Mouse (Mus musculus) embryonic facial prominence, embryonic 15.5 days (tissue): Measurements from ENCODE around the gene Narf. TPM values are rescaled to one million over a fixed set of nuclear protein-coding genes. Genes with fewer than 3 reads are reported as not detected.

ENCODE experiments used
- ATAC-seq: fragments of 200-750 bp; cut with Nextera tagmentation; 2 replicates; pipeline ENCODE4 v1.8.0; 2017; ENCODE audit warnings: low read depth, moderate TSS enrichment; ENCODE audit not compliant: insufficient number of reproducible peaks, low FRiP score, low TSS enrichment
- H3K27ac ChIP-seq: fragments of 300-500 bp; sonication (generic); replicated peaks from 2 replicates; pipeline ENCODE4 v1.5.1; 2015; ENCODE audit warnings: mild to moderate bottlenecking, inconsistent platforms
- H3K27me3 ChIP-seq: fragments of 300-500 bp; sonication (generic); 2 replicates; pipeline ENCODE4 v1.6.1; 2015; ENCODE audit warnings: inconsistent platforms
- H3K36me3 ChIP-seq: fragments of 300-500 bp; sonication (generic); 2 replicates; pipeline ENCODE4 v1.6.1; 2015; ENCODE audit warnings: mild to moderate bottlenecking, inconsistent platforms
- H3K4me1 ChIP-seq: fragments of 300-500 bp; sonication (generic); 2 replicates; pipeline ENCODE4 v1.6.1; 2015; ENCODE audit warnings: inconsistent platforms
- H3K4me2 ChIP-seq: fragments of 300-500 bp; sonication (generic); replicated peaks from 2 replicates; pipeline ENCODE4 v1.6.1; 2015; ENCODE audit warnings: mild to moderate bottlenecking, inconsistent platforms
- H3K4me3 ChIP-seq: fragments of 300-500 bp; sonication (generic); replicated peaks from 2 replicates; pipeline ENCODE4 v1.5.1; 2015; ENCODE audit warnings: mild to moderate bottlenecking, inconsistent platforms
- H3K9ac ChIP-seq: fragments of 300-500 bp; sonication (generic); 2 replicates; pipeline ENCODE4 v1.6.1; 2015; ENCODE audit warnings: inconsistent platforms
- H3K9me3 ChIP-seq: fragments of 300-500 bp; sonication (generic); replicated peaks from 2 replicates; pipeline ENCODE4 v1.6.1; 2016; ENCODE audit warnings: inconsistent platforms
- WGBS: fragments of 180-500 bp; shearing (Covaris S2); methylation state at CpG from one replicate; pipeline ENCODE4 v1.1.7; 2015; 5-methylcytosine and 5-hydroxymethylcytosine counted together
- polyA plus RNA-seq: library from polyadenylated mRNA; unstranded; fragments of >200 nt; fragmentation: Nextera tagmentation; extraction: Ambion mirVana; gene quantifications from 2 replicates; pipeline ENCODE4 v1.2.1, GENCODE M21; 2015

Narf gene
- polyA plus RNA-seq, 1 experiment from 2014 or later = 53.8 TPM

DNA sequence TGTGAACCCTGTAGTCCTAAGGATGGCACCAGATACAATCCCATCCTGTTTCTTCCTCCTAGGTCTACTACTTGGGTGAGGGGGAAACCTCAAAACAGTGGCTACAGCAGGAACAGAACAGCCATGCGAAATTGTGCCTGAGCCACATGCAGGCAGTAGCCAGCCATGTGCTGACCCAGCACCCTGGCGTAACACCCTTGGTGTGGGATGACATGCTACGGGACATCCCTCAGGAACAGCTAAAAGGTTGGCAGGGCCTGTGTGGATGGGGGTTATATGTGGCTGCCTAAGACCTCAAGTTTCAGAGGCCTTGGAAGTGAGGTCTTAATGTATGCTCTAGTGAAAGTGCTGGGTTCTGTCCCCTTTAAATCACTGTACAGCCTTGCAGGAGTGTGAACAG lies 20.2 kb upstream of the Narf start:
- H3K36me3 ChIP-seq = peaks cover 52% of the 10 kb centered on the region
- no peak for ATAC-seq
- 93% methylated on average over 3 of the region's 3 CpGs for WGBS

DNA sequence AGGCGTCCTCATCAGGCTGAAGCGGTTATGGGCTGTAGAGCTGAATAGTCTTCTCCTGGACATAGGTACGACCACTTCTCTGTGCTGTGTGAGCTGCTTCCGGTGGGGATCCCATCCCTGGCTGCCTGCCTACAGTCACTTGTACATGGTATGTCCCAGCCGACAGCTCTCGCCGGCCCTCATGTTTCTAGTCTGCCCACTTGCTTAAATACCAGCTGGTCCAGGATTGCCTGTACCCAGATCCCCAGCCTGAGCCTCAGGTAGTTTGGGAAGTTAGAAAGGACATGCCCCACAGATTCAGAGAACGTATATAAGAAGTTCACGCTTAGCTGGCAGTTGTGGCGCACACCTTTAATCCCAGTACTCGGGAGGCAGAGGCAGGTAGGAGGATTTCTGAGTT lies 17.3 kb upstream of the Narf start:
- 85% methylated on average over 11 of the region's 11 CpGs for WGBS
- H3K4me3 ChIP-seq = no peak overlapping the region
- H3K4me1 ChIP-seq = no peaks in the 10 kb centered on the region
- H3K27me3 ChIP-seq = no peaks in the 10 kb centered on the region
- H3K27ac ChIP-seq = no peak overlapping the region
- H3K9ac ChIP-seq = no peak overlapping the region
- H3K36me3 ChIP-seq = peaks cover 77% of the 10 kb centered on the region
- no peak overlapping the region for H3K4me2 ChIP-seq
- no peak for ATAC-seq
- H3K9me3 ChIP-seq = no peaks in the 10 kb centered on the region

More for the DNA sequence above, 20.2 kb upstream of the Narf start:
- Histone ChIP-seq H3K9me3 (no peaks in the 10 kb centered on the region), H3K4me2 (no peak overlapping the region), H3K4me1 (no peaks in the 10 kb centered on the region), H3K9ac (no peak overlapping the region), H3K27me3 (no peaks in the 10 kb centered on the region), H3K27ac (no peak overlapping the region), H3K4me3 (no peak overlapping the region)

DNA sequence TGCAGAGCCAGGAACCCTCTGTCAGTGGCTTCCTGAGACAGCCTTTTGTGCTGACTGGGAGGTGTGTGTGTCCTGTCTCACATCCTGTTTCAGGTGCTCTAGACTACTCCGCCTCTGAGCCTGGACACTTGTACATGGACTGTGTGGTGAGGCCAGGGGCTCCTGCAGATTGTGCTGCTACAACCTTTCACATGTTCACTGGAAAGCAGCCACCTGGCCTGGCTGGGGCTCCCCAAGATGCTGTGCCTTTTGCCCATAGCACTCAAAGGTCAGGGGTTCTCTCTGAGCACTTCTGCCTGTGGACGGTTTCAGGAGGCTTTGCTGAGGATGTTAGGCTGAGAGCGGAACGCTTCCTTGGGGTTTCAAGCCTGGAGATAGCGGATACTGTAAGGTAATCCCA lies 16.3 kb upstream of the Narf start:
- peaks cover 86% of the 10 kb centered on the region for H3K36me3 ChIP-seq
- ATAC-seq = no peak
- no peaks in the 10 kb centered on the region for H3K4me1 ChIP-seq
- no peak overlapping the region for H3K4me3 ChIP-seq
- no peak overlapping the region for H3K4me2 ChIP-seq
- H3K27ac ChIP-seq = no peak overlapping the region
- H3K9me3 ChIP-seq = no peaks in the 10 kb centered on the region
- 85% methylated on average over 5 of the region's 5 CpGs for WGBS
- H3K27me3 ChIP-seq = no peaks in the 10 kb centered on the region
- no peak overlapping the region for H3K9ac ChIP-seq

DNA sequence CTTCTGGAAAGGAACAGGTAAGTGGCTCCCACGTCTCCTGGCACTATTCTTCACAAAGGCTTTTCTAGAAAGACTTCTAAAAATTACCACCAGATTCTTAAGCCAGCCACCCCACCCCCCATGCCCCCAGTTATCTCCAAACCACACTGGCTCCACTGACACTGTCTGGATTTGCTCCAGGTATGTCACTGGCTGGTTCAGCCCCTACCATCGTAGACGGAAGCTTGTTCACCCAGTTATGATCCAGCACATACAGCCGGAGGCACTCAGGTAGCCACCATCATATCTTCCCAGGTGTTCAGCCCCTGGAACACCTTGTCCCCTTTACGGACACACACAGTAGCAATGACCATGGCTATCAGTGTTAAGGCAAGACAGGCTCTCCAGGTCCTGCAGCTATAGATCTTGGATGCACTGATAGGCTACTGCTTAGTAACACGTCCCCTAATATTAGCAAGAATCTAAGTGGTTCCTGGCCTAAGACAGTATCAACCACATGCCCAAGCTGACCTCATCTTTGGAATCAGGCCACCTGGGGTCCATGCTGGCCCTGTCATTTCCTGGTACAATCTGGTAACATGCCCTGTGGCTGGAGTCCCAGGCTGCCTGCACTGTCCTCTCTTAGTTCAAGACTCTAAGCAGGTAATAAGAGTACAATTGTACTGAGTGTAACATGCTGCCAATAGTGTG lies 15.6 kb upstream of the Narf start:
- 88% methylated on average over 6 of the region's 6 CpGs for WGBS
- Histone ChIP-seq H3K4me3 (no peak overlapping the region), H3K4me2 (no peak overlapping the region), H3K9ac (no peak overlapping the region), H3K27me3 (no peaks in the 10 kb centered on the region), H3K9me3 (no peaks in the 10 kb centered on the region), H3K36me3 (peaks cover 86% of the 10 kb centered on the region), H3K27ac (no peak overlapping the region), H3K4me1 (no peaks in the 10 kb centered on the region)
- no peak; the same call in 1 of the 2 replicates for ATAC-seq

DNA sequence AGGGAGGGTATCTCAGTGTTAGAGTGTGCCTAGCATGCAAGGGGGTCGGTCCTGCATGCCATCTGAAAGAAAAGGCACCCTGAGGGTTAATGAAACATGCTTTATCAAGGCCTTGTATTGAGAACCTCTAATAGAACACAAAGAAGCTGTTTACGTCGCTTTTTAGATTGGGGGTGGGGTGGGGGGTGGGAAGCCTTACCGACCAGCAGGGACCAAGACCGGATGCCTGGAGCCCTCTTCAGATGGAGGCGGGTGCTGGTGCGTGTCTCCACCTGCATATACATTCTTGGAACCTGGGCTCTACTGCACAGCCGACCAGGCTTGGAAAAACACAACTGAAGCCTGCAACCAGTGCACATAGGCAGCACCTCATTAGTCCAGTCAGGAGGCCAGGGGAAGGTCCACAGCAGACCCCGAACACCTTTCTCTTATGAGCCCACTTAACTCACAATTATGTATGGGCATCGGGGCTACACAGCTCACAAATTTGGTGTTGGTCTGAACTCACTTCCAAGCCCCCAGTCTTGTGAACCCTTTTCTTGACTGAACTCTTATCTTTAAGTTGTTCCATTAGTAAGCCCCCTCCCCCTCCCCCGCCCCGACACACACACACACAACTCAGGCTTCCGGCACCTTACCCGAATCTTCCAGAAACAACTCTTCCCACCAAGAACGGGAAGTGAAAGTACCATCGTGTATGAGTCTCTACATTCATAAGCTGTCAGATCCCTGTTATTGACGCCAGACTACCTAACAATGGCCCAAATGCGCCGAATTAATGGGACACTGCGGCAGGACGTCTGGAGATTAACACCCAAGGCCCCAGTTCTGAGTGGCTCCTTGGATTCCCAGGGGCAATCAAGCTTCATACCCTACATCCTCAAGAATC lies 8.7 kb upstream of the Narf start:
- Histone ChIP-seq H3K27me3 (no peaks in the 10 kb centered on the region), H3K27ac (peak overlapping the region; percentile 87), H3K4me1 (peaks cover 14% of the 10 kb centered on the region), H3K9ac (peak overlapping the region; percentile 61), H3K4me3 (peak overlapping the region; percentile 72), H3K4me2 (peak overlapping the region; percentile 85), H3K9me3 (no peaks in the 10 kb centered on the region), H3K36me3 (peaks cover 27% of the 10 kb centered on the region)
- no peak for ATAC-seq
- WGBS = 17% methylated on average over 21 of the region's 21 CpGs

DNA sequence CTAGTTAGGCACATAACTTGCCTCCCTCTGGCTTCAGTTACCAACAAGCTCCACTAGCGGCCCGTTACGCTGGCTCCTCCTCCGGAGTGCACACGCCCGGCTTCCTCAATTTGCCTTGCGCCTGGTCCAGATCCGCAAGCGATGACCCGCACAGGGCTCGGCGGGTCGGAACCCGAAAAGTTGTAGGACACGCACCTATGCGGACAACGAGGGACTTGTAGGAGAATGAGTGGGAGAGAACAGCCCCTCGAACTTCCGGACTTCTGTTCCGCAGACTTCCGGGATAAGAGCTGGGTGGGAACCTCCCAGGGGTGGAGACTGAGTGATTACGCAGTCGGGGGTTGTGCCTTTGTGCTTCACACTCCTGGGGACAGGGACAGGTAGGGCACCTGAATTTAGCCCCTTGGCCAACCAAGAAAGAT lies 8.0 kb upstream of the Narf start, which contains the start of gene Cybc1:
Gene Cybc1 (minus strand): TSS at position 305 of the 422 bp plus-strand sequence.
- Histone ChIP-seq H3K27ac (peak within 1 kb of the TSS; percentile 87), H3K9me3 (no peaks in the 10 kb centered on the region)
- 0% methylated on average over 23 of the region's 23 CpGs for WGBS

DNA sequence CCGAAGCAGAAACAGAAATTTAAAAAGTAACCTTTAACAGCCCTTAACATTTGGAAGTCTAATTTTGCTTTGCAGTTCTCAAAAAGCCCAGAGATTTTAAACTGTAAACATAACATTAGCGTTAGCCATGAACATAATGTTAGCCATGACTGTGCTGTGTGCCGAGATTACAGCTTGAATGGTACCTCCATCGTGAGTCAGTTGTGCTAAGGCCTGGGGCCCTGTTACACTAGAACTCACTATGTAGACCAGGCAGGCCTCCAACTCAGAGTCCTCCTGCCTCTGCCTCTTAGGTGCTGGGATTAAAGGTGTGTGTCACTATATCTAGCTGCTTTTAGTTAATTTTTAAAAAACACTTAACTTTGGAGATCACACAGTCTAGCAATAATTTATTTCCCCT lies 5.9 kb upstream of the Narf start:
- Histone ChIP-seq H3K4me3 (no peak overlapping the region), H3K4me2 (no peak overlapping the region), H3K36me3 (no peaks in the 10 kb centered on the region), H3K4me1 (peaks cover 20% of the 10 kb centered on the region), H3K9me3 (no peaks in the 10 kb centered on the region), H3K27me3 (no peaks in the 10 kb centered on the region), H3K27ac (no peak overlapping the region), H3K9ac (no peak overlapping the region)
- no peak for ATAC-seq
- whole genome bisulfite sequencing = 66% methylated on average over 4 of the region's 4 CpGs

More for the DNA sequence above, 8.0 kb upstream of the Narf start, which contains the start of gene Cybc1:
- no peaks in the 10 kb centered on the region for H3K27me3 ChIP-seq
- H3K4me2 ChIP-seq = peak within 1 kb of the TSS; percentile 85
- peaks cover 20% of the 10 kb centered on the region for H3K36me3 ChIP-seq
- peaks cover 14% of the 10 kb centered on the region for H3K4me1 ChIP-seq
- peak; percentile 89 for ATAC-seq
- peak within 1 kb of the TSS; percentile 61 for H3K9ac ChIP-seq
- H3K4me3 ChIP-seq = peak within 1 kb of the TSS; percentile 72

DNA sequence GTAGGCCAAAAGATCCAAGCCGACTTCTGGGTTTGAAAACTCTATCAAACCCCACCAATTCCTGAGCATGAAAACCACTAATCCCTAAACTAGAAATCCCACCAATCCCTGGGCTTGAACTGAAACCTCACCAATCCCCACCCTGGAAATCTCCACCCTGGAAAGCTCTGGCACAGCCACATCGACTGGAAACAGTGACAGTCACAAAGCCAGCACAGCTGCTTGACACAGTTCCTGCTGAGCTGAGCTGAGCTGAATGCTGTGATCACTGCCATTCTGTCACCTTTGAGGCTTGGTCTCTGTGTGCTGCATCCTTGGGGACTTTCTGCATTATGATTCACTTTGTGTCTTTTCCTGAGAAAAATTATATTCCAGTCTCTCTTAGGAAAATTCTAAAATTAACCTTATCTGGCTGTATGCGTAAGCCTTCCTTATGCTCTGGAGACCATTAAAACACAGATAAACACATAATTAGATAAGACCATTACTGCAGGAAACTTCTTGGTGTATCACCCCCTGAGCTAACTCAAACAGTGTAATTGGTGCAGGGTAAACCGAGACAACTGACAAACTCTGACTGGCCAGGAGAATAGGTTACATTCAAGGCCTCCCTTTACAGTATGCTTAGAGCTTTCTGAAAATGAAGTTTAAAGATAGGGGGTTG lies 5.3 kb upstream of the Narf start:
- no peak overlapping the region for H3K27ac ChIP-seq
- H3K4me2 ChIP-seq = no peak overlapping the region
- peaks cover 24% of the 10 kb centered on the region for H3K4me1 ChIP-seq
- H3K36me3 ChIP-seq = no peaks in the 10 kb centered on the region
- 50% methylated on average over 4 of the region's 4 CpGs for WGBS
- H3K9ac ChIP-seq = no peak overlapping the region
- no peaks in the 10 kb centered on the region for H3K27me3 ChIP-seq
- no peaks in the 10 kb centered on the region for H3K9me3 ChIP-seq
- H3K4me3 ChIP-seq = no peak overlapping the region
- ATAC-seq = no peak

- no peak for ATAC-seq
- Histone ChIP-seq H3K4me2 (no peak overlapping the region), H3K27ac (no peak overlapping the region), H3K36me3 (no peaks in the 10 kb centered on the region), H3K4me3 (no peak overlapping the region), H3K4me1 (peaks cover 23% of the 10 kb centered on the region), H3K9ac (no peak overlapping the region), H3K9me3 (no peaks in the 10 kb centered on the region), H3K27me3 (no peaks in the 10 kb centered on the region)
- WGBS = 31% methylated on average over 4 of the region's 4 CpGs
Observed at GRCm38 (mm10) chr11:121232706-121233105, 4.3 kb upstream of the Narf start.

DNA sequence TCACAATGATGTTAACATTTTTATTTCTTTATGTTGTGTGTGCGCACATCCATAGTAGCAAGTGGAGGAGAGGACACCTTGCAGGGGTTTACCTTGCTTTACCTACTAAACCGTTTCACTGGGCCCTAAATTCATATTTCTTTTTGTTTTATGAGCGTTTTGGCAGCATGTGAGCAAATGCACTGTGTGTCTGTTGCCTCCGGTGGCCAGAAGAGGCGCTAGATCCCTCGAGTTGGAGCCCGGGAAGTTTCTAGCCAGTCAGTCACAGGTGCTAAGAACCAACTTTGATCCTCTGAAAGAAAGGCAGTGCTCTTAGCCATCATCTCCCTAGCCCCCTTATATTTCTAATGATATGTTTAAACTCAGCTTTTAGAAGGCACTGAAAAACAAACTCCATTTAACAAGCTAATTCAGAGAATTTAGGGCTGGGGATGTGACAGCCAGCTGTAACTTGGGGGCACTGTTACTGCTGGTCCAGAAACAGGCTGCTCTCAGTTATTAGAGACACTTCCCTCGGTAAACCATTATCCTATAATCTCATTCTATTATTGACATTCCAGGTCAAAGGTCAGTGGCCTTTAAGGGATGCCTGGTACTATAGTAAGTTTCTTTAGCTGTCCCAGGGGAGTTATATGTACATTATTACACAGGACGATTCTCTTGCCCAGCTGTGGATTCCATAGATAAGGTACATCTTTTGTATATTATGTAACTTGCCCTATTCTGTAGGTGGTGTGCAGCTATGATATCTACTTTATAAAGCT lies 1.4 kb upstream of the Narf start:
- Histone ChIP-seq H3K4me2 (no peak overlapping the region; the same call in 1 of the 2 replicates), H3K4me3 (peak overlapping the region; percentile 61; the same call in 1 of the 2 replicates), H3K9ac (no peak overlapping the region), H3K9me3 (no peaks in the 10 kb centered on the region), H3K27me3 (no peaks in the 10 kb centered on the region), H3K36me3 (peaks cover 12% of the 10 kb centered on the region; the same call in 1 of the 2 replicates), H3K4me1 (peaks cover 18% of the 10 kb centered on the region), H3K27ac (peak overlapping the region; percentile 100)
- no peak for ATAC-seq
- WGBS = 27% methylated on average over 9 of the region's 9 CpGs
